Mouse (Mus musculus): Measurements from ENCODE around the gene Strip1.
"Not testable (repeated sequence)": the region's sequence is repeated elsewhere in the genome, so short reads cannot be mapped to it uniquely, and the experiment has no call there.

Gene Strip1

DNA sequence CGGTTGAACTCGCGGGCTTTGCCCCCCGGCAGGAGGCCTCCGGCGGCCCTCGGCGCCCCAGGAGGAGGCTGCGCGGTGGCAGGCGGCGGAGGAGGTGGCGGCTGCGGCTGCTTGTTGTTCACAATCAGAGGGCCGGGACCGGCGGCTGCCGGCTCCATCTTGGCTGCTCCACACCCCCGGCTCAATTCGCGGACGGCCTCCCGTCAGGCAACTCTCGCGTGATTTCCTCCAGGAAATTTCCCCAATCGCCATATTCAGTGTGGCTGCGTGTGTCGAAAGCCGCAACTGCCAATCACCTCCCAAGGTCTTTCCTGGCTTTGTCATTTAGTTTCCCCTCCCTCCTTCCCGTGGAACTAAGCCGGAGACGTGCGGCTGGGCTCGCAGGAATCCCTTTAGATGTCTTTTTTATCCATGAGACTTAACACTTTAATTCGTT is at the start of gene Strip1:
TSS of gene Strip1 (minus strand) at position 172 of the 436 bp plus-strand sequence.
- in situ Hi-C loops (cut with MboI; ENCODE audit: low pct_unique_long_range_greater_than_20kb in 1 of 2, low sequenced_read_pairs in 2 of 2, unreplicated experiment in 1 of 2): no loop called here

DNA sequence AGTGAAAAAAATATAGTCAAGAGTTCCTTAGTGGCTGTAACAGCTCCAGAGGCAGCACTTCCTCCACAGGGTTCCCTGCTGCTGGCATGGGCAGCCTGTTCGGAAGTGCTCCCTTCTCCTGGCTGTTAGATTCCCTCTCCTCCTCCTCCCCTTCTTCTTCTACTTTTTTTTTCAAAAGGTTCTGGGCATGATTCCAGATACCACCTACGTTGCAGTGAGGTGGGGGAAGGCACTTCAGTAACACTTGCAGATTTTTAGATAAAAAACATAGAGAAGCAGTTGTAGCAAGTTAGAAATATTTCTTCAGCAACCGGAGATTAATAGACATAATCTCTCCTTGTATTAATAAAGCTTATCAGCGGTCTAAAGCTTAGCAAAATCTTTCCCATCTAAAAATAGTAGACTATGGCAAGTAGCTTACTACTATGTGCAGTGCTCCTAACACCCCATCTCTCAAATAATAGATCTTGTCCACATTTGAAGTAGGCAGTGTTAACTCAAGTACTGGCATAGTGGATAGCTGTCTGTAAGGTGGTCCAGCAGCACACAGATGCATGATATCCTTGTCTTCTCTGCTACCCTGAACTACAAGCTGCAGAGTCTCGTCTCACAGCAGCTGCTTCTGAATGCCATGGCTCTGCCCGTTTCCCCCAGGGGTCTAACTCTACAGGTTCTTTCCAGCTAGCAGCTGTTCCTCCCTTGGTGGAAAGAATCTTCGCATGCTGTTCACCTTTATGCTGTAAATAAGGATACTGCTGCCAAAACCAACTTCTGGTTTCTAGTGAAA is 49.5 kb upstream of the Strip1 start:
- in situ Hi-C loops (cut with MboI; ENCODE audit: low pct_unique_long_range_greater_than_20kb in 1 of 2, low sequenced_read_pairs in 2 of 2, unreplicated experiment in 1 of 2): no loop called here

DNA sequence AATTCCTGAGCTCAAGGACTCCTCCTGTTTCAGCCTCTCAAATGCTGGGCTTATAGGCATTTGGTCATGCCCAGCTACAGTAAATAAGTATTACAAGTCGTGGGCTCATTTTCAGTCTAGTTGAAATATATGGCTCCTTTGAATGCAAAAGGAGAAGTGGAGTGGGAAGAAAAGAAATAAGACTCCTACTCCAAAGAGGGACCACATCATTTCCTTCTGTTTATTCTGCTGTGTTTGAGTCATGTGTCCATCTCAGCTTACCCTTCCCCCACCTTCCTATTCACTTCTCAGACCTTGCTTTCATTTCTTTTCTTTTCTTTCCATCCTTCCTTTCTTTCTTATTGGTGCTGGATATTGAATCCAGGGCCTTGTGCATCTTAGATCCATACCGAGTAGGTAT is 40.0 kb upstream of the Strip1 start:
- in situ Hi-C loops (cut with MboI; ENCODE audit: low pct_unique_long_range_greater_than_20kb in 1 of 2, low sequenced_read_pairs in 2 of 2, unreplicated experiment in 1 of 2): no loop called here

DNA sequence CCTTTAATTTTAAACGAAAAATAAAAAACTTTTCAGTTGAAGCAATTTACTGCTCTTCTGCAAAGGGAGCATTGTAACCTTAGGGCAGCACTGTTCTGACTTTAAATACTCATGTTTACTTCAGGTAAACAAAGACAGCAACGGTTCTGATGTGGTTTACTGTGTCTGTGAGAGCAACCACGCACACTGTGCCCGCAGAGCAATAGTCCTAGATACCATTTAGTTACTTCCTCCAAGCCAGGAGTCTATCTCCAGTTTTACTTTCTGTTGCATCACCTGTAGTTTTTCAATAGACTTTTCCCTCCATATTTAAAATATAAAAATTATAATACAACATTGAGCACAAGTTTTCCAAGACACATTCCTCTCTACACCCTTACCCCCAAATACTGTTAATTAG is 39.0 kb upstream of the Strip1 start:
- in situ Hi-C loops (cut with MboI; ENCODE audit: low pct_unique_long_range_greater_than_20kb in 1 of 2, low sequenced_read_pairs in 2 of 2, unreplicated experiment in 1 of 2): no loop called here

DNA sequence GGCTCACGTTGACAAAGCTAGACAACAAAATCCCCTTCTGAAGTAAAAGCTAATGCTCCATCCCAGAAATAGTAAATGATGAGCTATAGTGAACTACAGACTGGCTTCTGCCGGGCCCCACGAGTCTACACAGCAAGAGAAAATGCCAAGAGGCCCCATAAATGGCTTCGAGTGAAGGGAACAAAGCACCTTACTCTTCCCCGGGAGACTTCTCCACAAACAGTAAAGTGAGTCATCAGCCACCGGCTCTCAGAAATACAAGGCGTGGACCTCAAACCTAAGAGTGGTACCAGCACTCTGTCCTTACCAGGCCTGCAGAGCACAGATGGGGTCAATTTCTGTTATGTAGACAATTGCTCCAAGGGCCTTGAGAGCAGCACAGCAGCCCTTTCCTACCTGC is 37.3 kb upstream of the Strip1 start:
- in situ Hi-C loops (cut with MboI; ENCODE audit: low pct_unique_long_range_greater_than_20kb in 1 of 2, low sequenced_read_pairs in 2 of 2, unreplicated experiment in 1 of 2): no loop called here

DNA sequence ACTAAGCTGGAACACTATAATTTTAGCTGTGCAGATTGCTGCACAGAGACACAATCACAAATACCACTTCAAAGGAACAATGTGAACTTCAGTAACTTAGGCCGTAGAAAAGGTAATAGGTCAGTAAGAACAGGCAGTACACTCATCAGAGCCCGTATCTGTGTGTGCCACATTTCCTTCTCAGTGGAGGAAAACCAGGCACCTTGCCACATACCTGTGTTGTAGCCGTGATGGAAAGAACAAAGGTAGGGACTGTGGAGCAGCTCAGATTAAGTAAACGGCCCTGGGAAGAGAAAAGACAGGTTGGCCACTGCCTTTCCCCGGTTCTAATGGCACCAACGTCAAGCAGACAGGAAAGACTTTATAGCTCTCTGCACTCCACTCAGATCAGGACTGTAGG is 35.9 kb upstream of the Strip1 start:
- in situ Hi-C loops (cut with MboI; ENCODE audit: low pct_unique_long_range_greater_than_20kb in 1 of 2, low sequenced_read_pairs in 2 of 2, unreplicated experiment in 1 of 2): no loop called here

DNA sequence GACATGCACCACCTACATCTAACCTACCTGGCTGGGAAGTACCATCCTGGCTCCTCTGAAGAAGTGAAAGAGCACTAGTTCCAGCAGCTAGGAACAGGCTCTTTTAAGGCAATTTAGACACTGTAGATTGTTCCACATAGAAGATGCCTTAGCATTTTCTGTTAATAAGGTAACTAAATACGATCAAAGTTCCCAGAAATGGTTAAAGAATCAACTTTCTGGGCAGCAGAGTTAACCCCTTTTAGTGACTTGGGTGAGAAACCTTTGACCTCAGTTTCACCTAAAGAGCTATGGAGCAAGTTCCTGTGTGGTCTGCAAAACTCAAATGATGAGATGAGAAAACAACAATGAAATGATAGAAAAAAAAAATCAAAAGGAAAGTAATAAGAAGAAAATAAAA is 33.1 kb upstream of the Strip1 start:
- in situ Hi-C loops (cut with MboI; ENCODE audit: low pct_unique_long_range_greater_than_20kb in 1 of 2, low sequenced_read_pairs in 2 of 2, unreplicated experiment in 1 of 2): no loop called here

DNA sequence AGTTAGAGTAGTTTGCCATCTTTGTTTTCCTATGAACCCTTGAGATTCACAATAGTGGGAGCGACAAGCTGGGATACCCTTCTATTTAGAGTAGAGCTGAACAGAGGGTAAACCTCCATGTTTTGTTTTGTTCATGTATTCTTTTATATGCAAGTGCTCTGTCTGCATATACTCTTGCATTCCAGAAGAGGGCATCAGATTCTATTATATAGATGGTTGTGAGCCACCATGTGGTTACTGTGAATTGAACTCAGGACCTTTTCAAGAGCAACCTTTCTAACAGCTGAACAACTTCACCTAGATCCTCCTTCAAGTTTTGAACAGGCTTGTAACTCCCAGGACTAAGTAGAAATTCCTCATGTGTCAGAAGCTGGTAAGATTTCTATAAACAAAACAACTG is 27.5 kb upstream of the Strip1 start:
- in situ Hi-C loops (cut with MboI; ENCODE audit: low pct_unique_long_range_greater_than_20kb in 1 of 2, low sequenced_read_pairs in 2 of 2, unreplicated experiment in 1 of 2): no loop called here

DNA sequence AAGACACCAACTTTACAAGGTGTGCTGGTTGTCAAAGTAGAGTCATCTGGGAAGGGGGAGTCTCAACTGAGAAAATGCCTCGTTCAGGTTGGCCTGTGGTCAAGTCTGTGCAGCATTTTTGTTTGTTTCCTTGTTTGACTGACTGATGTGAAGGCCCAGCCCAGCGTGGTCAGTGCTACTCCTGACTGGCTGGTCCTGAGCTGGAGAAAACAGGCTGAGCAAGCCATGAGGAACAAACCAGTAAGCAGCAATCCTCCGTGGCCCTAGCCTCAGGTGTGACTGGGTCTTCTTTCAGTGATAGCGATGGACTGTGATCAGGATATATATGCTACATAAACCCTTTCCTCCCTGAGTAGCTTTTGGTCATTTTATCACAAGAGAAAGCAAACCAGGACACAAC is 25.4 kb upstream of the Strip1 start:
- in situ Hi-C loops (cut with MboI; ENCODE audit: low pct_unique_long_range_greater_than_20kb in 1 of 2, low sequenced_read_pairs in 2 of 2, unreplicated experiment in 1 of 2): no loop called here

DNA sequence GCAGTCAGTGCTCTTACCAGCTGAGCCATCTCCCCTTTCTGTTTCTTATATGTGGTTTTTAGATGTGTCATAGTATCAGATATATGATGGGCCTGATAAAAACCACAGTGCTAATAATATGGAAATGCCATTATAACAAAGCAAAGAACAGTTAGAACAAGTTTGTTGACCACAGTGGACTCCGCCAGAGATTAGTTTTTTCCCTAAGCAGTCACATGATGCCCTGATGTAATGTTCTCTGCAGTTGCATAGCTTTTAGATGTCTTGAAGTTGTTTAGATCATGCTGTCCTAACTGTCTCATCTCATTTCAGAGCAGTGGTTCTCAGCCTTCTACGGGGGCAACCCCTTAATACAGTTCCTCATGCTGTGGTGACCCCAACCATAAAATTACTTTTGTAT is 24.7 kb upstream of the Strip1 start:
- in situ Hi-C loops (cut with MboI; ENCODE audit: low pct_unique_long_range_greater_than_20kb in 1 of 2, low sequenced_read_pairs in 2 of 2, unreplicated experiment in 1 of 2): no loop called here

DNA sequence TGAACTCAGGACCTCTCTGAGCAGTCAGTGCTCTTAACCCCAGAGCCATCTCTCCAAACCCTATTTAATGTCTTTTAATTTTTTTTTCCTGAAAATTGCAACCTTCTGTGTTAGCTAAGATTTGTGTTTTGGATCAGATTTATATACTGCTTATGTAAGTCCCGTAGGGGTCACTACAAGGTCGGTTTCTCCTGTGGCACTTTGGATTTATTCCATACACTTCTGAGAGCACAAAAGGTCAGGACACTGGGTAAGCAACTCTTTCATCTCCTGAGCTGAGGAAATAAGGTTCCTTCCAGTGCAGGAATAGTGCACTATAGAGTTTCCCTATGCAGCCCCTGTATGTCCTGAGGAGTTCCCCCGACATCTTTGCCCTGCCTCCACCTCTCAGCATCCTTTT is 24.0 kb upstream of the Strip1 start:
- in situ Hi-C loops (cut with MboI; ENCODE audit: low pct_unique_long_range_greater_than_20kb in 1 of 2, low sequenced_read_pairs in 2 of 2, unreplicated experiment in 1 of 2): no loop called here

DNA sequence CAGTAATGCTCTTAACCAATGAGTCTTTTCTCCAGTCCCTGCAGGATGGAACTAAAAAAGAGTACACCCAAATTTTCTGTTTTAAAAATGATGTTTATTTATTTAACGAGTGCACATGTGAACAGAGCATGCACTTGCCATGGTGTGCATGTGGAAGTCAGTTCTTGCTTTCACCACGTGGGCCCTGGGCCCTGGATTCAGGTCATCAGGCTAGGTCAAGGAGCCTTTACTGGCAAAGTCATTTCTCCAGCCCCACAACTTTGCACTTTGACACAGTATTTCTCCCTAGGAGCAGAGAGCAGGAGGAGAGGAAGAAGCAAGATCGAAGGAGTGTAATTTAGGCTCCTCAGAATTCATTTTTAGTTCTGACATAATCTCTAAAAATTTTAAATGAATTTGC is 23.4 kb upstream of the Strip1 start:
- in situ Hi-C loops (cut with MboI; ENCODE audit: low pct_unique_long_range_greater_than_20kb in 1 of 2, low sequenced_read_pairs in 2 of 2, unreplicated experiment in 1 of 2): no loop called here

DNA sequence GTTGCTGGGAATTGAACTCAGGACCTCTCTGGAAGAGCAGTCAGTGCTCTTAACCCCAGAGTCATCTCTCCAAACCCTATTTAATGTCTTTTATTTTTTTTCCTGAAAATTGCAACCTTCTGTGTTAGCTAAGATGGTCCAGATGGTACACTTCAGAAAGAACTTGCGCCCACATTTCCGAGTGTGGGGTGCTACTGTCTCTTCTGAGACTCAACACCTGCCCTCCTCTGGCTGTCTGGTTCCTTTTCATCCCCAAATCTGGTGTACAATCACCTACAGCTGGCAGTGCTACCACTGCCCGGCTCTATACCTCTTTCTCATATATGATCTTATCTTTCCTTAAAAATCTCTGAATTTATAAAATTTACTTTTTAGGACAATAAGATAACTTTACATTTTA is 21.5 kb upstream of the Strip1 start:
- in situ Hi-C loops (cut with MboI; ENCODE audit: low pct_unique_long_range_greater_than_20kb in 1 of 2, low sequenced_read_pairs in 2 of 2, unreplicated experiment in 1 of 2): no loop called here

DNA sequence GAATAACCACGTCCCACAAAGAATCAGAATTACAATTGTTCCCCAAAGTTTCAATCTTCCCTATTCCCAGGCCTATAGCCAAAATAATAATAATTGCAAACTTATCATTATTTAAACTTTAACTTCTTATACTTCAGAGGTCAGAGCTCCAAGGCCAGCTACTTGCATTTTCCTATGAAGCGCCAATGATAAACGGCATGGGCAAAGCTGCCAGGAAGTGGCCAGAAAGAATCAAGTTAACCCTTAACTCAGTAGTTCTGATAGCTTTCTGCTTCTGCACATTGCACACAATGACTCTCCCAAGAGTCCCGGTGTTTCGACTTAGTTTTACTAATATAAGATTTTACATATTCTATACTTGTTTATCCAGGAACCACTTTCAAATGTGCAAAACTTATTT is 18.8 kb upstream of the Strip1 start:
- in situ Hi-C loops (cut with MboI; ENCODE audit: low pct_unique_long_range_greater_than_20kb in 1 of 2, low sequenced_read_pairs in 2 of 2, unreplicated experiment in 1 of 2): not testable (repeated sequence)

DNA sequence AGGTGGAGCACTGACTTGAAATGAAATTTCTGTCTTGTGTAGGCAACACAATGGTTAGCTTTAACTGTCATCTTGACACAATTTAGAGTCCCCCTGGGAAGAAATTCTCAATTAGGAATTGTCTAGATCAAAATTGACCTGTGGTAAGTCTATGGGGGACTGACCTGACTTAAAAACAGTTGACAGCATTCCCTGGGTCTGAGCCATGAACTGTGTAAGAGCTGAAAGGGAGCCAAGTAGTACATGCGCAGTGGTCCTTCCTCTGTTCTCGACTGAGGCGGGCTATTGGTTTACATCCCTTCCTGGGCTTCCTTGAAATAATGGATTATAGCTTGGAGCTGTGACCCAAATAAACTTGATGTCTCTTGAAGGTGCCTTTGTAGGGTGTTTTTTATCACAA is 15.5 kb upstream of the Strip1 start:
- in situ Hi-C loops (cut with MboI; ENCODE audit: low pct_unique_long_range_greater_than_20kb in 1 of 2, low sequenced_read_pairs in 2 of 2, unreplicated experiment in 1 of 2): no loop called here

DNA sequence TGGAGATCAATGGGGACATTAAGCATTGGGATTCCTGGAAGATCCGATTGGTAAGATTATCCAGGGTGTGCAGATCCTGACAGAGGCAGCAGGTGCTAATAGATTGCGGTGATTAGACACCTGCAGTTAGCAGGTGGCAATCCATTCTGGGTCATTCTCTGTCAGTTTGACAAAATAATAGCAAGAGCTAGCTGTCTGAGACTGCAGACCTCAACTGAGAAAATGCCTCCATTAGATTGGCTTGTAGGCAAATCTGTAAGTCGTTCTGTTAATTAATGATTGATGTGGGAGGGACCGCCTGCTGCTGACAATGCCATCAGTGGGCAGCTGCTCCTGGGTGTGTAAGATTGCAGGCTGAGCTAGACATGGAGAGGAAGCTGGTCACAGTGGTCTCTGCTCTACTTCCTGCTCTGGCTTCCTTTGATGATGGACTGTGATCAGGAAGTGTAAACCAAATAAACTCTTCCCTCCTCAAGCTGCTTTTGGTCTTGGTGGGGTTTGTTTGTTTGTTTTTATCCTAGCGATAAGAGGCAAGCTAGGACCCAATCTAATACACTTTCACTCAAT is 6.2 kb upstream of the Strip1 start:
- in situ Hi-C loops (cut with MboI; ENCODE audit: low pct_unique_long_range_greater_than_20kb in 1 of 2, low sequenced_read_pairs in 2 of 2, unreplicated experiment in 1 of 2): no loop called here

DNA sequence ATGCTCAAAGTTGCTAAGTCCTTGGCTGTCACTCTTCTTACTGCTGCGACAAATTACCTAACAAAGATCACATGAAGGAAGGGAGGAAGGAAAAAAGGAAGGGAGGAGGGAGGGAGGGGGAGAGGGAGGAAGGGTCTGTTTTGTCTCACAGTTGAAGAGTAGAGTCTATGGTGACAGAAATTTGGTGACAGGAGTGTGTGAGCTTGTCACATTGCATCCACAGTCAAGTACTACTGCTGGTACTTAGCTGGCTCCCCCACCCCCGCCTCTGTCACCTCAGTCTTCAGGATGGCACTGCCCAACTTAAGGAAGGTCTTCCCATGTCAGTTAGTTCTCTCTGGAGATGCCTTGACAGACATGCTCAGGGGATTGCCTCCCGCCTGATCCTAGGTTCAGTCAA is 4.7 kb upstream of the Strip1 start:
- in situ Hi-C loops (cut with MboI; ENCODE audit: low pct_unique_long_range_greater_than_20kb in 1 of 2, low sequenced_read_pairs in 2 of 2, unreplicated experiment in 1 of 2): no loop called here

DNA sequence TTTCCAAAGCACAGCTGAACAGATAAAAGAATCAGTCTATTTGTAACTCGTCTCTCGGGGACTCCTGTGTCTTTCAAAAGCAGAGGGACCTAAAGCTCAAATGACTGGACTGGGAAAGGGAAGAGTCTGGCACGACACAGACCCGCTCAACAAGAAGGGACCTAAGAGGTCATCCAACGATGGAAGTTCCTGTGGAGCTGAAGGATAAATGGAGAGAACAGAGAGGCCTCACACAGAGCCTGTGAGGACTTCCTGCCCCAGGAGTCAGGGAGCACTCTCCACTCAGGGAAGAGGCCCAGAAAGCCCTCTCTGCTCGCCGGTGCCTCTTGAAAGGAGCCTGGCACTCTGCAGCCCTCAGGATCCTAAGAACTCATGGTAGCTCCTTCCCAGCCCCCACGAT is 4.3 kb upstream of the Strip1 start:
- in situ Hi-C loops (cut with MboI; ENCODE audit: low pct_unique_long_range_greater_than_20kb in 1 of 2, low sequenced_read_pairs in 2 of 2, unreplicated experiment in 1 of 2): no loop called here

DNA sequence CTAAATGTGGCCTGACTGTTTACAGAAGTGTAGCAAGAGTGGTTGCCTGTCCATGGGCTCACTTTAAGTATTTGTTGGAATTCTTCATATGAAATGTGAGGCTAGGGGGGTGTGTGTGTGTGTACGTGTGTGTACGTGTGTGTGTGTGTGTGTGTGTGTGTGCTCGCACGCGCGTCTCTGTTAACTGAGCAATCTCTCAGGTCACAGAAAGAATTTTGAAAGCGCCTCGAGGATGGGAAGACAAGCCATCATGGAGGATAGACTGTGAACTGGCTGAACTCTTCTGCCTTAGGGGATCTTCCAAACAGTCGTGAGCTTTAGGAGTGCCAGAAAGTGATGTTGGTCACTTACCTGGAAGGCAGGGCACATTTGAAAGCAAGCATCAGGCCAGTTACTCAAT is 2.4 kb upstream of the Strip1 start:
- in situ Hi-C loops (cut with MboI; ENCODE audit: low pct_unique_long_range_greater_than_20kb in 1 of 2, low sequenced_read_pairs in 2 of 2, unreplicated experiment in 1 of 2): no loop called here

DNA sequence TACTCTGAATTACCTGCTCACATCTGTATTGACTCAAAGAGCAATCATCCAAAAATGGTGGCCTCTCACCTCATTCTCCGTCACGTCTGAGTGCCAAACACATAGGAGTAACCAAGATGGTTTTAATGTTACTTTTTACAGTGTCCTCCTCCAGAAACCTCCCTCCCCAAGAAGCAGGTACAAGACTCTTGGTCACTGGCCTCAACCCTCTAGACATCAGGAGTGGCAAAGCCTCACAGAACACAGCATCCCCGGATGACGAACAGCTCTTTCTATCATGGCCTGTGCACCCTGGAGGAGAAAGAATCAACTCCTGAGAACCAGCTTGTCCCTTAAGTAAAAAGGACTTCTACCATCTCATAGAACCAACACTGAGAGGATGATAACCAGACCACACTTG is 1.3 kb upstream of the Strip1 start:
- in situ Hi-C loops (cut with MboI; ENCODE audit: low pct_unique_long_range_greater_than_20kb in 1 of 2, low sequenced_read_pairs in 2 of 2, unreplicated experiment in 1 of 2): no loop called here

All from mouse embryonic stem cell (cell line).